Mouse (Mus musculus) heart, embryonic 14.5 days (tissue): ENCODE measurements at regions not wholly inside any gene's neighbourhood (a gene's known extent, or its start where the extent isn't known, plus 50 kb on each side); places are given as distances from the start of the nearest gene placed in this dataset.

Experiments used
- ATAC-seq: fragments of 200-750 bp; cut with Nextera tagmentation; 2 replicates; pipeline ENCODE4 v1.8.0; 2017; ENCODE audit warnings: low read depth, moderate TSS enrichment; ENCODE audit not compliant: insufficient number of reproducible peaks, insufficient read depth, low FRiP score
- H3K27ac ChIP-seq, 2 experiments: fragments of 200-500 bp in 1 of 2; fragments of 300-500 bp in 1 of 2; sonication (generic) in 1 of 2; replicated peaks in 1 of 2; 2 replicates each; pipeline ENCODE4 v1.5.1; 2012 to 2014; ENCODE audit warnings: low read depth in 2 of 2, low read length in 2 of 2, control low read depth in 1 of 2, mild to moderate bottlenecking in 1 of 2, mixed read lengths in 1 of 2; ENCODE audit not compliant: control insufficient read depth in 1 of 2, insufficient read depth in 1 of 2
- H3K27me3 ChIP-seq: fragments of 300-500 bp; sonication (generic); 2 replicates; pipeline ENCODE4 v1.6.1; 2014; ENCODE audit warnings: mild to moderate bottlenecking, low read length, control low read depth; ENCODE audit not compliant: control insufficient read depth, insufficient read depth
- H3K36me3 ChIP-seq: fragments of 300-500 bp; sonication (generic); 2 replicates; pipeline ENCODE4 v1.6.1; 2014; ENCODE audit warnings: mild to moderate bottlenecking, control low read depth, low read length, mixed read lengths; ENCODE audit not compliant: control insufficient read depth, insufficient read depth
- H3K4me1 ChIP-seq, 2 experiments: fragments of 200-500 bp in 1 of 2; fragments of 300-500 bp in 1 of 2; sonication (generic) in 1 of 2; 2 replicates each; pipeline ENCODE4 v1.6.1; 2012 to 2014; ENCODE audit warnings: low read length in 2 of 2, control low read depth in 1 of 2, mixed read lengths in 1 of 2; ENCODE audit not compliant: control insufficient read depth in 2 of 2, insufficient read depth in 2 of 2
- H3K4me2 ChIP-seq: fragments of 300-500 bp; sonication (generic); 2 replicates; pipeline ENCODE4 v1.6.1; 2014; ENCODE audit warnings: mild to moderate bottlenecking, low read length
- H3K4me3 ChIP-seq, 2 experiments: fragments of 200-500 bp in 1 of 2; fragments of 300-500 bp in 1 of 2; sonication (generic) in 1 of 2; 2 replicates each; pipeline ENCODE4 v1.5.1; 2012 to 2014; ENCODE audit warnings: low read length in 2 of 2, mild to moderate bottlenecking in 2 of 2, control low read depth in 1 of 2, low read depth in 1 of 2, moderate library complexity in 1 of 2; ENCODE audit not compliant: control insufficient read depth in 1 of 2, insufficient read depth in 1 of 2
- H3K9ac ChIP-seq: fragments of 300-500 bp; sonication (generic); 2 replicates; pipeline ENCODE4 v1.6.1; 2014; ENCODE audit warnings: mild to moderate bottlenecking, low read length
- H3K9me3 ChIP-seq: fragments of 300-500 bp; sonication (generic); 2 replicates; pipeline ENCODE4 v1.6.1; 2016; ENCODE audit warnings: low read length, control low read depth; ENCODE audit not compliant: control insufficient read depth
- WGBS: fragments of 180-500 bp; shearing (Covaris S2); extraction: QIAGEN DNeasy Blood & Tissue Kit; methylation state at CpG from one replicate; pipeline ENCODE4 v1.1.7; 2014; 5-methylcytosine and 5-hydroxymethylcytosine counted together

GRCm38 (mm10) chr7:67827386-67827785, 67.8 kb upstream of the Synm start:
- WGBS, result 51% methylated on average over 12 of the region's 12 CpGs

GRCm38 (mm10) chr7:67826936-67827335, 67.4 kb upstream of the Synm start:
- Histone ChIP-seq H3K9me3 (no peaks in the 10 kb centered on the region), H3K27me3 (no peaks in the 10 kb centered on the region), H3K4me1 (no peaks in the 10 kb centered on the region; a peak in 2 of 4 replicates), H3K4me3 (no peak overlapping the region), H3K4me2 (no peak overlapping the region), H3K27ac (no peak overlapping the region), H3K9ac (no peak overlapping the region), H3K36me3 (no peaks in the 10 kb centered on the region)
- WGBS, result 92% methylated on average over 13 of the region's 13 CpGs
- no peak for ATAC-seq

More at GRCm38 (mm10) chr7:67827386-67827785, 67.8 kb upstream of the Synm start:
- Histone ChIP-seq H3K9ac (no peak overlapping the region), H3K27me3 (no peaks in the 10 kb centered on the region), H3K4me3 (no peak overlapping the region), H3K9me3 (no peaks in the 10 kb centered on the region), H3K36me3 (no peaks in the 10 kb centered on the region), H3K4me1 (no peaks in the 10 kb centered on the region; a peak in 2 of 4 replicates), H3K27ac (no peak overlapping the region), H3K4me2 (no peak overlapping the region)
- no peak for ATAC-seq

GRCm38 (mm10) chr7:67826368-67826767, 66.8 kb upstream of the Synm start:
- 87% methylated on average over 6 of the region's 6 CpGs for WGBS
- Histone ChIP-seq H3K27ac (no peak overlapping the region), H3K27me3 (no peaks in the 10 kb centered on the region), H3K4me1 (no peaks in the 10 kb centered on the region; a peak in 2 of 4 replicates), H3K36me3 (no peaks in the 10 kb centered on the region), H3K9ac (no peak overlapping the region), H3K4me2 (no peak overlapping the region), H3K9me3 (no peaks in the 10 kb centered on the region), H3K4me3 (no peak overlapping the region)
- no peak for ATAC-seq

DNA sequence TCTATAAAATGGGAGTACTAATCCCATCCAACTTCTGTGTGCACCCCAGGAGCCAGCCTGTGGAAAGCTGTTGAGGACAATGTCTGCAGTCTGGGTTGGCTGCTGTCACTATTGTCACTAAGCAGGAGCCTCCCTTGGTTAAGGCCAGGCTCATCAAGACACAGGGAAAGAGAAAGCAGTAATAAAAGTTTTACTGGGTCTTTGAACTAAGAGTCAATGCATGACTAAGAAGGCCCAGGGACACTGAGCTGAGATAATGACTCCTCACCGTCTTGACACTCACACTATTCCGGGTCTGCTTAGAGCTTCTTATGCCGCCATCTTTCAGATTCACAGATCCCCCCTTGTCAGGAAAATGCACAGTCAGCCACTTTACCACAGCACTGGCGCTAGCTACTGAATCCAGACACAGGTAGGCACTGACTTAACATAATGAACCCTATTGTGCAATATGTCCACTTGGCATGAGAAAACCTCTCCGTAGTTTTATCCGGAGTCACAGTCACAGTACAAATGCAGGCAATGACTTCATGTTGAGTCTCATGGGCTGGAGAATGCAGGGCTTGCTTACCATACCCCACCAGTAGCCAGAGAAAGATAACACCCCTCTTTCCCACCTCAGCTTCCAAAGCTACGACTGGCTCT, 66.2 kb upstream of the Synm start:
- Histone ChIP-seq H3K27ac (no peak overlapping the region), H3K4me2 (no peak overlapping the region), H3K27me3 (no peaks in the 10 kb centered on the region), H3K4me3 (no peak overlapping the region), H3K9ac (no peak overlapping the region), H3K36me3 (no peaks in the 10 kb centered on the region), H3K4me1 (no peaks in the 10 kb centered on the region; a peak in 2 of 4 replicates), H3K9me3 (no peaks in the 10 kb centered on the region)
- no peak for ATAC-seq
- WGBS, result 77% methylated on average over 7 of the region's 7 CpGs

- Histone ChIP-seq H3K27ac (no peak overlapping the region), H3K4me2 (no peak overlapping the region), H3K4me1 (no peaks in the 10 kb centered on the region; a peak in 2 of 4 replicates), H3K9ac (no peak overlapping the region), H3K4me3 (no peak overlapping the region), H3K27me3 (no peaks in the 10 kb centered on the region), H3K9me3 (no peaks in the 10 kb centered on the region), H3K36me3 (no peaks in the 10 kb centered on the region)
- no peak for ATAC-seq
- WGBS, result 47% methylated on average over 8 of the region's 8 CpGs
Observed at GRCm38 (mm10) chr7:67823943-67824645, 64.6 kb upstream of the Synm start.

GRCm38 (mm10) chr7:67819551-67819950, 60.0 kb upstream of the Synm start:
- Histone ChIP-seq H3K4me1 (no peaks in the 10 kb centered on the region; a peak in 1 of 4 replicates), H3K27ac (no peak overlapping the region), H3K36me3 (no peaks in the 10 kb centered on the region), H3K9me3 (no peaks in the 10 kb centered on the region), H3K27me3 (no peaks in the 10 kb centered on the region), H3K9ac (no peak overlapping the region), H3K4me3 (no peak overlapping the region), H3K4me2 (no peak overlapping the region)
- no peak for ATAC-seq
- 96% methylated on average over 5 of the region's 5 CpGs for WGBS

DNA sequence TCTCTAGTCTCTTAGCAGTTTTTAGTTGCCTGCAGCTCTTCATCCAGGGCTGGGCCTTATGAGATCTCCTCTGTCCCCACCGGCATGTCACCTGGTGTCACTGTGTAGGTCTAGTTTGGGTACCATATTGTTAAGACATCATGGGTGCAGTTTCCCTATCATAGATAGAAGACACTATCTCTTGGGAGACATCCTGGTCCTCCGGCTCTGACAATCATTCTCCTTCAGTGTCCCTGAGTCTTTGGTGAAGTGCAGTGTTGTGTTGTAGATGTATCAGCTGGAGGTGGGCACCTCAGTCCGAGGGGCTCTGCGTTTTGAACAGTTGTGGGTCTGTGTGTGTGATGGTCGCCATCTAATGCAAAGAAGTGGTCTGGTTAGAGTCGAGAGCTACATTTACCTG, 58.0 kb upstream of the Synm start:
- Histone ChIP-seq H3K4me2 (no peak overlapping the region), H3K4me3 (no peak overlapping the region), H3K9ac (no peak overlapping the region), H3K27ac (no peak overlapping the region), H3K4me1 (no peaks in the 10 kb centered on the region), H3K9me3 (no peaks in the 10 kb centered on the region), H3K36me3 (no peaks in the 10 kb centered on the region), H3K27me3 (no peaks in the 10 kb centered on the region)
- WGBS, result 89% methylated on average over 6 of the region's 6 CpGs
- ATAC-seq, result no peak
